Mouse (Mus musculus) limb, embryonic 13.5 days (tissue): ENCODE results near the gene Sarnp. TPM values are rescaled to one million over a fixed set of nuclear protein-coding genes. Genes with fewer than 3 reads are reported as not detected.

Source experiments
- ATAC-seq: fragments of 200-750 bp; cut with Nextera tagmentation; 2 replicates; pipeline ENCODE4 v1.8.0; 2017; ENCODE audit warnings: low read depth, moderate number of reproducible peaks, moderate TSS enrichment; ENCODE audit not compliant: low FRiP score
- H3K27ac ChIP-seq: fragments of 300-500 bp; sonication (generic); 2 replicates; pipeline ENCODE4 v1.5.1; 2015; ENCODE audit warnings: inconsistent platforms, mild to moderate bottlenecking, moderate library complexity
- H3K27me3 ChIP-seq: fragments of 300-500 bp; sonication (generic); 2 replicates; pipeline ENCODE4 v1.6.1; 2015; ENCODE audit warnings: mild to moderate bottlenecking, inconsistent platforms
- H3K36me3 ChIP-seq: fragments of 300-500 bp; sonication (generic); 2 replicates; pipeline ENCODE4 v1.6.1; 2015; ENCODE audit warnings: inconsistent platforms, mild to moderate bottlenecking, moderate library complexity
- H3K4me1 ChIP-seq: fragments of 300-500 bp; sonication (generic); 2 replicates; pipeline ENCODE4 v1.6.1; 2015; ENCODE audit warnings: inconsistent platforms
- H3K4me2 ChIP-seq: fragments of 300-500 bp; sonication (generic); replicated peaks from 2 replicates; pipeline ENCODE4 v1.6.1; 2015; ENCODE audit warnings: inconsistent platforms, mild to moderate bottlenecking, moderate library complexity
- H3K4me3 ChIP-seq: fragments of 300-500 bp; sonication (generic); 2 replicates; pipeline ENCODE4 v1.5.1; 2015; ENCODE audit warnings: moderate library complexity, mild to moderate bottlenecking, inconsistent platforms
- H3K9ac ChIP-seq: fragments of 300-500 bp; sonication (generic); 2 replicates; pipeline ENCODE4 v1.6.1; 2015; ENCODE audit warnings: mild to moderate bottlenecking, inconsistent platforms
- H3K9me3 ChIP-seq: fragments of 300-500 bp; sonication (generic); 2 replicates; pipeline ENCODE4 v1.6.1; 2016; ENCODE audit warnings: inconsistent platforms
- WGBS: fragments of 180-500 bp; shearing (Covaris S2); methylation state at CpG from one replicate; pipeline ENCODE4 v1.1.7; 2015; 5-methylcytosine and 5-hydroxymethylcytosine counted together
- polyA plus RNA-seq: library from polyadenylated mRNA; unstranded; fragments of >200 nt; fragmentation: Nextera tagmentation; extraction: Ambion mirVana; gene quantifications from 2 replicates; pipeline ENCODE4 v1.2.1, GENCODE M21; 2015

The Sarnp gene
- polyA plus RNA-seq, result 224 and 240 TPM in 2 replicates

DNA sequence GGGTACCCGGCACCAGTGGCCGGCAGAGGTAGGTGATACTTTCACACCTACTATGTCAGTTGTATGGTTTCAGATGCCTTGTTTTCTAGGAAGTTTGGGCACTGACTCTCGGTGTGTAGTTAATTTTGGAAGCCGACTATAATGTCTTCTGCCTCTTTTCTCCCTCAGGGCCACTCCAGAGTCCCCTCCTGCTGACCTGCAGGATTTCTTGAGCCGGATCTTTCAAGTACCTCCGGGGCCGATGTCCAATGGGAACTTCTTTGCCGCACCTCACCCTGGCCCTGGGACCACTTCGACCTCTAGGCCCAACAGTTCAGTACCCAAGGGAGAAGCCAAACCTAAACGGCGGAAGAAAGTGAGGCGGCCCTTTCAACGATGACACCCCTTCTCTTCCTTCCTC lies at the start of gene Sarnp:
Sarnp (plus strand) TSS at position 301 of the 400 bp plus-strand sequence.
- Histone ChIP-seq H3K36me3 (peaks cover 66% of the 10 kb centered on the region), H3K4me1 (peaks cover 7% of the 10 kb centered on the region; the same call in 1 of the 2 replicates)
- no peak for ATAC-seq

DNA sequence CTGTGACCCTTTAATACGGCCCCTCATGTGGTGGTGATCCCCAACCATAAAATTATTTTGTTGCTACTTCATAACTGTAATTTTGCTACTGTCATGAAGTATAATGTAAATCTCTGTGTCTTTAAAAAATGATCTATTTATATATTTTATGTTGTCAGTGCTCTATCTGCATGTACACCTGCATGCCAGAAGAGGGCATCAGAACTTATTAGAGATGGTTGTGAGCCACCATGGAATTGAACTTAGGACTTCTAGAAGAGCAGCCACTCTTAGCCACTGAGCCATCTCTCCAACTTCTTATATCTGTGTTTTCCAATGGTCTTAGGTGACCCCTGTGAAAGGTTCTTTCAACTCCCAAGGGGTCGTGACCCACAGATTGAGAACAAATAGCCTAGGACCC lies 44.2 kb upstream of the Sarnp start:
- ATAC-seq, result no peak
- no peaks in the 10 kb centered on the region for H3K27me3 ChIP-seq
- no peak overlapping the region for H3K4me2 ChIP-seq
- no peak overlapping the region for H3K27ac ChIP-seq
- H3K36me3 ChIP-seq, result no peaks in the 10 kb centered on the region
- no peaks in the 10 kb centered on the region for H3K9me3 ChIP-seq
- WGBS, result 76% methylated on average over 2 of the region's 2 CpGs
- no peak overlapping the region for H3K4me3 ChIP-seq
- H3K4me1 ChIP-seq, result no peaks in the 10 kb centered on the region
- no peak overlapping the region for H3K9ac ChIP-seq

More for the DNA sequence above, at the start of gene Sarnp:
- H3K4me2 ChIP-seq, result no peak within 1 kb of the TSS
- H3K4me3 ChIP-seq, result no peak within 1 kb of the TSS
- no peaks in the 10 kb centered on the region for H3K9me3 ChIP-seq
- H3K27me3 ChIP-seq, result no peaks in the 10 kb centered on the region
- no peak within 1 kb of the TSS for H3K27ac ChIP-seq
- 89% methylated on average over 13 of the region's 13 CpGs for WGBS
- no peak within 1 kb of the TSS; the same call in 1 of the 2 replicates for H3K9ac ChIP-seq

DNA sequence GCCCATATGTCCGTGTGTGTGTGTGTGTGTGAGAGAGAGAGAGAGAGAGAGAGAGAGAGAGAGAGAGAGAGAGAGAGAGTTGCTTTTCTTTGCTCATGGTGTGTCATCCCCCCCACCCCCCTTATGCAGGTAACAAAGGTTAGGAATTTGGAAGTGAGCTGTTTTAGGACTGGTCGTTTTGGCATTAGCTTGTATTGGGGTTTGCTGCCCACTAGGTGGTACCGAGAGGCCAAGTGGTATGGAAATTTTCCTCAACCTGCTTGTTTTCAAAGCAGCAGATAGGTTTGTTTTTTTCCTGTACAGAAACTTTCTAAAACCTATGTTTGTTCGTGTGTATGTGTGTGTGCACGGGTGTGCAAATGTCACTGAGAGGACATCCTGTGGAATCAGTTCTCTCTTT lies 43.4 kb upstream of the Sarnp start:
- Histone ChIP-seq H3K36me3 (no peaks in the 10 kb centered on the region), H3K4me2 (no peak overlapping the region), H3K27me3 (no peaks in the 10 kb centered on the region), H3K4me3 (no peak overlapping the region), H3K9me3 (no peaks in the 10 kb centered on the region), H3K9ac (no peak overlapping the region), H3K27ac (no peak overlapping the region), H3K4me1 (peaks cover 3% of the 10 kb centered on the region)
- 21% methylated on average over 5 of the region's 5 CpGs for WGBS
- ATAC-seq, result no peak

DNA sequence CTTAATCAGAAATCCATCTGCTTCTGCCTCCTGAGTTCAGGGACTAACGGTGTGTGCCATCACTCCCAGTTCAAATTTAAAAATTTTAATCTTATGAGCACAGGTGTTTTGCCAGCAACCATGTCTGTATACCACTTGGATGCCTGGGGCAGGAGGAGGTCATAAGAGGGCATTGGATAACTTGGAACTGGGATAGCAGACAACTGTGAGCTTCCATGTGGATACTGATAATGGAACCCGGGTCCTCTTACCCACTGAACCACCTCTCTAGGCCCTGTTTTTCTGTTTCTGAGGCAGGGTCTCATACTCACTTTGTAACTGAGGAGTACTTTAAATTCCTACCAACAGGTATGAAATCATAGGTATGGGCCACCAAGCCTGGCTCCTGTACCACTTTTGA lies 38.7 kb upstream of the Sarnp start:
- Histone ChIP-seq H3K9me3 (peaks cover 6% of the 10 kb centered on the region; the same call in 1 of the 2 replicates), H3K27ac (peak overlapping the region; percentile 78; the same call in 1 of the 2 replicates), H3K27me3 (no peaks in the 10 kb centered on the region), H3K4me1 (peaks cover 19% of the 10 kb centered on the region), H3K9ac (no peak overlapping the region), H3K4me3 (no peak overlapping the region), H3K4me2 (no peak overlapping the region), H3K36me3 (no peaks in the 10 kb centered on the region)
- 91% methylated on average over 2 of the region's 2 CpGs for WGBS
- ATAC-seq, result no peak

DNA sequence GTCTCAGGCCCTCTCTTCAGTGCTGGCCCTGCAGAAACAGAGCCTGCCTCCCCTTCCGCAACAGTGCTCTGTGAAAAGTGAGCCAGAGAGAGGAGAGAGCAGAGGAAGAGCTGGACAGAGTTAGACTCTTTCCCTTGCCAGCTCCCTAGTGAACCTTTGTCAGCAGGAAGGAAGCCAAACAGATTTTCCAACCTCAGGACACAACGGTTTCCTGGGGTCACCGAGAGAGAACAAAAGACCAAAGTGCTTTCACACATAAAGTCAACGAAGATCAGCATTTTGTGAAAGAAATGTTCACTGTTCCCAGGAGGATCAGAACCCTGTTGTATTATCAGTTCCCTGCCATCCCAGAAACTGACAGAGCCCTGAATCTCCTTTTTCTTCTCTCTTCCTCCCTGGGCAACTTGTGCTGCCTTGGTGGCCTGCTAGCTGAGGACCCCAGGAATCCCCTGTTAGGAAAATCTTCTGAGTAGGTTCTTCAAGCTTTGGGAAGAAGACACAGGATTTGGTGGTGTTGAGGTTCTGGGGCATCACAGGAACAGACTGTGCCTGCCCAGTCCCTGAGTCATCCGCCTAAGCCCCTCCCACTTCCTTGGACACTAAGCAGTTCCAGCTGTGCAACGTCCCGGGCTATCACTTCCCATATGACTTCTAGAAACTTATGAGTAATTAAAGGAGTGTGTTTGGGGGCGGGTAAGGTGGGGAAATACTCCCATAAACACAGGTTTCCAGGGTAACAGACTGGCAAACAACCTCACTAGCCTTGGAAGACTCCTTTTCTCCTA lies 37.9 kb upstream of the Sarnp start:
- peaks cover 13% of the 10 kb centered on the region for H3K9me3 ChIP-seq

DNA sequence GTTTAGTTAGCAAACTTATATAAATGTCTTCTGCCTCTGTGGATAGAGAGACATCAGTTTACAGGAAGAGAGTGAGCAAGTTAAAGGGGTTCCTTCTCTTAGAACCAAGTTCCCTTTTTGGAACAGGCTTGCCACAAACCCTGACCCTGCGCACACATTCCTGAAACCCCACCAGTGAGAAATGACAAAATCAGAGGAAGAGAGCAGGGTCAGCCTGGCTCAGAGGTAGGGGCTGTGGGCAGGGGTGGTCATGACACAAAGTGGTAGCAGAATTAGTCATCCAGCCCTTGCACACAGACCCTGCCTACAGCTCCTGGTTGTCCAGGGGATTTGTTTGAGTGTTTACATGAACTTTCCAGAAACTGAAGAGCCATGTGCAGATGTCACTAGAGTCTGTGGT lies 36.9 kb upstream of the Sarnp start:
- Histone ChIP-seq H3K9me3 (peaks cover 19% of the 10 kb centered on the region), H3K4me2 (no peak overlapping the region), H3K27me3 (no peaks in the 10 kb centered on the region), H3K9ac (no peak overlapping the region), H3K4me1 (peaks cover 19% of the 10 kb centered on the region), H3K36me3 (no peaks in the 10 kb centered on the region), H3K4me3 (no peak overlapping the region), H3K27ac (no peak overlapping the region)
- no peak for ATAC-seq
- WGBS, result 80% methylated on average over 1 of the region's 1 CpGs

More for the DNA sequence above, 37.9 kb upstream of the Sarnp start:
- 20% methylated on average over 8 of the region's 8 CpGs for WGBS
- peaks cover 19% of the 10 kb centered on the region for H3K4me1 ChIP-seq
- ATAC-seq, result peak; percentile 89
- H3K27ac ChIP-seq, result peak overlapping the region; percentile 78
- H3K9ac ChIP-seq, result no peak overlapping the region
- no peak overlapping the region for H3K4me3 ChIP-seq
- H3K4me2 ChIP-seq, result 0 out of 2 replicates have a peak overlapping the region, but pooled peaks have one; percentile 19
- no peaks in the 10 kb centered on the region for H3K36me3 ChIP-seq
- H3K27me3 ChIP-seq, result no peaks in the 10 kb centered on the region

DNA sequence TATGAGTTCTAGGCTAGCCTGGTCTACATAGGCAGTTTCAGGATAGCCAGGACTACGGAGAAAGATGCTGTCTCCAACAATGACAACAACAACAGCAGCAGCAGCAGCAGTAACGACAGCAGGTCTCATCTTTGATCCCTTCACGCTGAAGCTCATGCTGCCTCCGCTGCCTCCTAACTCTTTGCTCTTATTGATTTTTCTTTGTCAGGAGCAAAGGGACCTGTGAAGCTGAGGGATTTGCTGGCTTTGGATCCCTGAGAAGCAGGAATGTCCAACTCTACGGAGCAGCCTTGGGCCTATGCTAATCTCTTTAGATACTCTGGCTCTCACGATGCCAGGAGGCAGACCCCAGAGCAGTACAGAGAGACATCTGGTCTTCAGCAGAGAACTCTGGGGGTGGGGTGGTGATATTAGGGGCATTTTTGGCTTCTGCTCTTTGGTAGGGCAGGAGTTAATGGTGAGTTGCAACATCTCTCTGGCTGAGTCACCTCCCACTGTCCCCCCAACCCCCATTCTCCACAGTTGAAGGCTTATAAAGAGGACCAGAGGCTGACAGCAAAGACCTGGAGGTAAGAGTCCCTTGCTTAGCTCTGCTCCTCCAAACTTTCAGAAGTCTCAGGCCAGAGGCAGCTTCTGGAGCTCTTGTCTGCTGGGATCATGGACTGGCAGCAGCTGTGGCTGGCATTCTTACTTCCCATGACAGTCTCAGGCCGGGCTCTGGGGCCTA lies 26.6 kb upstream of the Sarnp start, which contains the start of gene Mmp19:
Mmp19 (plus strand) TSS at position 513 of the 727 bp plus-strand sequence.
- H3K27ac ChIP-seq, result no peak within 1 kb of the TSS
- H3K36me3 ChIP-seq, result no peaks in the 10 kb centered on the region
- no peak for ATAC-seq
- no peak within 1 kb of the TSS for H3K4me3 ChIP-seq
- WGBS, result 66% methylated on average over 7 of the region's 7 CpGs
- no peaks in the 10 kb centered on the region for H3K9me3 ChIP-seq
- H3K27me3 ChIP-seq, result no peaks in the 10 kb centered on the region
- no peak within 1 kb of the TSS for H3K4me2 ChIP-seq
- no peaks in the 10 kb centered on the region for H3K4me1 ChIP-seq
- H3K9ac ChIP-seq, result no peak within 1 kb of the TSS

DNA sequence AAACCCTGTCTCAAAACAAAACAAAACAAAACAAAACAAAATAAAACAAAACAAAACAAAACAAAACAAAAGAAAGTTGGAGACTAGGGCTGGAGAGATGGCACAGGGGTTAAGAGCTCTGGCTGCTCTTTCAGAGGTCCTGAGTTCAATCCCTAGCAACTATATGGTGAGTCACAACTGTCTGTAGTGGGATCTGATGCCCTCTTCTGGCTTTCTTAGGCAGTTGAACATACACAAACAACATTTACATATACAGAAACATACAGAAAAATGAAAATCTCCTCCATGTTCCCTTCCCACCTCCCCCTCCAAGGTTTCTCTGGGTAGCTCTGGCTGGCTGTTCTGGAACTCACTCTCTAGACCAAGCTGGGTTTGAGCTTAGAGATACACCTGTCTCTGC lies 25.1 kb upstream of the Sarnp start:
- Histone ChIP-seq H3K4me1 (no peaks in the 10 kb centered on the region), H3K4me3 (no peak overlapping the region), H3K9me3 (no peaks in the 10 kb centered on the region), H3K9ac (no peak overlapping the region), H3K27me3 (no peaks in the 10 kb centered on the region), H3K4me2 (no peak overlapping the region), H3K27ac (no peak overlapping the region), H3K36me3 (no peaks in the 10 kb centered on the region)
- no peak for ATAC-seq

DNA sequence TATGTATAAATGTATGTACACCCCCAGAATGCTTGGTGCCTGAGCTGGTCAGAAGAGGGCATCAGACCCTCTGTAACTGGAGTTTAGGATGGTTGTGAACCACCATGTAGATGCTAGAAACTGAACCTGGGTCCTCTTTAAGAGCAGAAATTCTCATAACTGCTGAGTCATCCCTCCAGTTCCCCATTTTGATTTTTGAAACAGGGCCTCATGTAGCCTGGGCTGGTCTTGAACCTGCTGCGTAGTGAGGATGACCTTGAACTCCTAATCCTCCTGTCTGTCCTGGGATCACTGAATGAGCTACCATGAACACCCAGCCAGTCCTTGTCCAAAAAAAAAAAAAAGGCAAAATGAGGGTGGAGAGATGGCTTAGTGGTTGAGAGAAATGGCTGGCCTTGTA lies 23.9 kb upstream of the Sarnp start:
- Histone ChIP-seq H3K4me3 (no peak overlapping the region), H3K9me3 (no peaks in the 10 kb centered on the region), H3K27ac (no peak overlapping the region), H3K9ac (no peak overlapping the region), H3K27me3 (no peaks in the 10 kb centered on the region), H3K4me2 (no peak overlapping the region), H3K36me3 (peaks cover 11% of the 10 kb centered on the region), H3K4me1 (no peaks in the 10 kb centered on the region)
- ATAC-seq, result no peak
- WGBS, result 97% methylated on average over 1 of the region's 1 CpGs

DNA sequence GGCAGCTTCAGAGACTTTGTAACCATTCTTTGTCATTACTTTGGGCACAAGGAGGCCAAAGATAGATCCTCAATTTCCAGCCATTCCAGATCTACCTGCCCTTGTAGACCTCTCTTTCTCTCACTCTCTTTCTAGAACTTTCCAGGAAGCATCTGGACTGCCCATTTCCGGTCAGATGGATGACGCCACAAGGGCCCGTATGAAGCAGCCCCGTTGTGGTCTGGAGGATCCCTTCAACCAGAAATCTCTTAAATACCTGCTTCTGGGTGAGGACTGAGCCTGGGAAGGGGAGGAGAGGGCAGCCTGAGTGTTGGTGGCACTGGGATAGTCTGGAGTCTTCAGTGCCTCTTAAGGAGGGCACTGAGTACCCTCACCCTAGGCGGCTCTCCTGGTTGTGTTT lies 22.7 kb upstream of the Sarnp start:
- Histone ChIP-seq H3K4me1 (no peaks in the 10 kb centered on the region), H3K4me2 (no peak overlapping the region), H3K9ac (no peak overlapping the region), H3K9me3 (no peaks in the 10 kb centered on the region), H3K4me3 (no peak overlapping the region), H3K27ac (no peak overlapping the region), H3K27me3 (no peaks in the 10 kb centered on the region), H3K36me3 (peaks cover 22% of the 10 kb centered on the region)
- 89% methylated on average over 5 of the region's 5 CpGs for WGBS
- no peak for ATAC-seq

DNA sequence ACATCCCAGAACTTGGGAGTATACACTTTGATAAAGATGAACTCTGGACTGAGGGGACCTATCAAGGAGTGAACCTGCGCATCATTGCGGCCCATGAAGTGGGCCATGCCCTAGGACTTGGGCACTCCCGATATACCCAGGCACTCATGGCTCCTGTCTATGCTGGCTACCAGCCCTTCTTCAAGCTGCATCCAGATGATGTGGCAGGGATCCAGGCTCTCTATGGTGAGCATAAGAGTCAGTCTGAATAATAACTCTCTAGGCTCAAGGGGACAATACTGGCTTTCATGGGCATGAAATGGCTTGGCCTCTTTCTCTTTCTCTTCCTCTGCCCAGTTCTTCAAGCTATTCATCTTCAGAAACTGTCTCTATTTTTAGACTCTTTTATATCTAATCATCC lies 21.6 kb upstream of the Sarnp start:
- Histone ChIP-seq H3K4me3 (no peak overlapping the region), H3K4me2 (no peak overlapping the region), H3K9ac (no peak overlapping the region), H3K36me3 (peaks cover 33% of the 10 kb centered on the region), H3K27me3 (no peaks in the 10 kb centered on the region), H3K4me1 (no peaks in the 10 kb centered on the region), H3K27ac (no peak overlapping the region), H3K9me3 (no peaks in the 10 kb centered on the region)
- WGBS, result 97% methylated on average over 3 of the region's 3 CpGs
- no peak for ATAC-seq

DNA sequence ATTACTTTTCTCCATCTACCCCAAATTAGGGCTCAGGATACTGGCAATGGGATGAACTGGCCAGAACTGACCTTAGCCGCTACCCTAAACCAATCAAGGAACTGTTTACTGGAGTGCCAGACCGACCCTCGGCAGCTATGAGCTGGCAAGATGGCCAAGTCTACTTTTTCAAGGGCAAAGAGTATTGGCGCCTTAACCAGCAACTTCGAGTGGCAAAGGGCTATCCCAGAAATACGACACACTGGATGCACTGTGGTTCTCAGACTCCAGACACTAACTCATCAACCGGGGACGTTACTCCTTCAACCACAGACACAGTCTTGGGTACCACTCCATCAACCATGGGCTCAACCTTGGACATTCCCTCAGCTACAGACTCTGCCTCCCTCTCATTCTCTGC lies 18.5 kb upstream of the Sarnp start:
- H3K9ac ChIP-seq, result no peak overlapping the region
- no peak for ATAC-seq
- H3K36me3 ChIP-seq, result peaks cover 47% of the 10 kb centered on the region
- H3K4me2 ChIP-seq, result no peak overlapping the region
- no peak overlapping the region for H3K4me3 ChIP-seq
- 95% methylated on average over 8 of the region's 8 CpGs for WGBS
- H3K9me3 ChIP-seq, result no peaks in the 10 kb centered on the region
- no peaks in the 10 kb centered on the region for H3K27me3 ChIP-seq
- H3K27ac ChIP-seq, result no peak overlapping the region
- peaks cover 17% of the 10 kb centered on the region for H3K4me1 ChIP-seq
